Mouse (Mus musculus) urinary bladder, postnatal 4 days (tissue): Measurements from ENCODE around the gene Nr2f2.
A peak's percentile ranks its signal among the peaks of the same experiment; 100 is the strongest.

Experiments used
- DNase-seq, 2 experiments: peaks; one replicate each; pipeline ENCODE4 v3.0.0; 2021 to 2022; ENCODE audit warnings: low spot score in 2 of 2

The Nr2f2 gene

DNA sequence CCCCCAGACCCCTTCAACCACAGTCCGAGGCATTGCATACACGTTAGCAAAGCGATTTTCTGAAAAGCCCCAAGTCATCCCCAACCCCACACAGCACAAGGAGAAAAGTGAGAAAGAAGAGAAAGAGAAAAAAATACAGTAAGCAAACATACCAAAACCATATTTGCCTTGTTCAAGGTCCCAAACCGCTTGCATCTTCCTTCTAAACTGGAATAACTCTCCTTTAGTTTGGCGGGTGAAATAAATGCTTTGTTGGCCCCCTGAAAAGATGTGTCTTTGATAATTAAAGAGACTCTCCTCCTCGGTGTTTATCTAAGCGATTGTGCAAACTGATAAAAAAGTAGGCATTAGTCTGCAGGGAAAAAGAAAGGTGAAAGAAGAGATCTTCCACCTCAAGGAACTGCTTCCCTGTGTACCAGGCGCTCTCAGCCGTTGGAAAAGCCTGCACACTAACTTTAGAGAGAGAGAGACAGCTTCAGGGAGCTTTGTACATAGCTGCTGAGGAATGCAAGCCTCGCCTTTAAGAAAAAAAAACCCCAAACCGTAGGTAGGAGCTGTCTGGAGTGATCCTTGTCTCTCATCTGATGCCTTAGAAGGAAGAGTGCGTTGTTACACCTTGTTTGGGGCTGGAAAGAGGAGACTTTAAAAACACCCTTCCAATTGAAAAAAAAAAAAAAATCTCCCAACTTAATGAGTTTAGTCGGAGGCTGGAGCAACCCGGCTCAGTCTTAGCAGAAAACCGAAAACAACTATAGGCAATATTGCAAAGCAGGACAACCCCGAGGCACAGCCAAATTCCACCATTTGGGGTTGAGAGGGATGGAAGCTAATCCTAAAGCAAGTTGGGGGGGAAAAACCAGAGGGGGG lies at the start of gene Nr2f2:
Gene Nr2f2 (minus strand): TSS at position 795 of the 867 bp plus-strand sequence.
- DNase-seq, result no peak

GRCm38 (mm10) chr7:70414461-70414860 lies 47.9 kb upstream of the Nr2f2 start:
- DNase-seq, result no peak

- no peak for DNase-seq
These were observed 47.1 kb upstream of the Nr2f2 start for GRCm38 (mm10) chr7:70413646-70414045.

DNA sequence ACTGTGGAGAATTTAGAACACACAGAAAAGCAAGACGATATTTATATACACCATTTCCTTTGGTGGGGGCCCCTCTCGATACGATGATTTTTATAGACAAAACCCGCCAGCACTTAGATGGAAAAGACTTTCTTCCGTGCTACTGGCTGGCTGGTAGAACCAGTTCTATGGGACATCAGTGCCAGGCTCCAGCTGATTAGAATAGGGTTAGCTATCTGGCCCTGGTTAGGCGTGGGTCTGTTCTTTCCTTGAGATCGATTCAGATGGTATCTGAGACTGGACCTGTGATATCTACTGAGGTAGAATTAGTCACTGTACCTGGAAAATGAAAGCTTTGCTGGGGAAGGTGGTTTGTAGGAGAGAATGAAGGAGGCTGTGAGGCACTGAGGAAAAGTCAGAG lies 46.4 kb upstream of the Nr2f2 start:
- no peak for DNase-seq

DNA sequence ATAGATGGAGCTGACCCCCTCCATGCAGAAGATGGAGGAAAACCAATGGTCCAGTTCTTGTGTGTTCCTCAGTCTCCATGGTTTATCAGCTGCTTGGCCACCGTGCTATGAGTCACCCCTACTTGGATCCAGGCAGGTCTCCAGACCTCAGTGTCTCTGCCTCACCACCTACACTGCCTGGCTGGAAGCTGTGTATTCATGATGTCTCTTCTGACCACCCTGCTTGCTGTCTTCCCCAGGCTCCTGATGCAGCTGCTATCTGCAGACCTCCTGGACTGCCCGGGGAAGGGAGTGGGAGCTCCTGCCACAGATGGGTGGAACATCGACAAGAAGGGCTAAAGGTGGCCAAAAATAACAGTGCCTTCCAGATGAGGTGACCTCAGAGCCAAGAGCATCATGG lies 43.8 kb upstream of the Nr2f2 start:
- peak in 1 of 2 experiments; percentile 51 for DNase-seq

- no peak for DNase-seq
These were observed 43.4 kb upstream of the Nr2f2 start for GRCm38 (mm10) chr7:70409890-70410289.

DNA sequence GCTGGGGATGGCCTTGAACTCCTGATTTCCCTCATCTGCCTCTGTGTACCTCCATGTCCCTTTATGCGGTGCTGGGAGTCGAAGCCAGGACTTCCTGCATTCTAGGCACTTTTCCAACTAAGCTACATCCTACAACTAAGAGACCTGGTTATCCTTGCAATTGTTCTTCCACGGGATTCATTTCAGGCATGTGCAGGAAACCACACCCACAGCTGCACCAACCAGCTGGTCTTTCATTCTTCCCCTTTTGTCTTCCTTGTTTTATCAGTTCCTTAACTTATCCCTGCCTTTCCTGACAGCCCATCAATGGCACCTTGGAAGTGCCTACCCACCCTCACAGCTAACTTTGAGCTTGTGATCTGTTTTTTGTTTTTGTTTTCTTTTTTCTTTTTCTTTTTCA lies 42.3 kb upstream of the Nr2f2 start:
- DNase-seq, result no peak

GRCm38 (mm10) chr7:70407123-70407522 lies 40.6 kb upstream of the Nr2f2 start:
- DNase-seq, result no peak

DNA sequence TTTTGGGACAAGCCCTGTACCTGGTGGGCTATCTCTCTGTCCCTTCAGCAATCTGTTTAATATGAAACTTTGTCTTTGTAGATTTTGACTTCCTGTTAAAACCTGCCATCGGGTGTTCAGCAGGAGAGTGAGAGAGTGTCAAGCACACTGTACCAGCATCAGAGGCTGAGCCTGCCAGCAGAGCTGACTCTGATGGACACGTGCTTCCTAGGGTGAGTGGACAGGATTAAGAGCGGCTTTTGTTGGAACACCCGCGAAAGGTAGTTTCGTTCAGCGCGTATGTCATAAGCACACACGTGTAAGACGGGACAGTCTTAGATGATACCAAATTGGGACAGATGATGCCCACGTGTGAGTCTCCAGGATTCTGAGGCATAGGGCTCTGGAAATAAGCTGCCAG lies 40.0 kb upstream of the Nr2f2 start:
- DNase-seq, result no peak

DNA sequence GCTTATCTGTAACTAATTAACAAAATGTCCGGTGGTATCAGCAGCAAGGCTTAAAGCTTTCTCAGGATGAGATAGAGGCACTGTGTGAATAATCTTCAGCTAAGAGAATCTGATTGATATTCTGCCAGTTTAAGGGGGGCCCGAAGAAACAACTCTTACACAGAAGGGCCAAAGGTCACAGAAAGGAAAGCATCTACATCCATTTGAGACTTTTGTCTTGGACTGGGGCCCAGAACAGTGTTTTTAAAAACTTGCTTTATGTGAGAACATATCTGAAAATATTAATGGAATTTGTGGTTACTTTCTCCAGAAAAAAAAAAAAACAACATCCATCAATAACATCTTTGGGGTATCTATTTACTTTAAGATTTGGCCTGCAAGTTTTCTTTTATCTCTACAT lies 38.9 kb upstream of the Nr2f2 start:
- DNase-seq, result no peak

- no peak for DNase-seq
These were observed 16.3 kb upstream of the Nr2f2 start for GRCm38 (mm10) chr7:70382828-70383227.

DNA sequence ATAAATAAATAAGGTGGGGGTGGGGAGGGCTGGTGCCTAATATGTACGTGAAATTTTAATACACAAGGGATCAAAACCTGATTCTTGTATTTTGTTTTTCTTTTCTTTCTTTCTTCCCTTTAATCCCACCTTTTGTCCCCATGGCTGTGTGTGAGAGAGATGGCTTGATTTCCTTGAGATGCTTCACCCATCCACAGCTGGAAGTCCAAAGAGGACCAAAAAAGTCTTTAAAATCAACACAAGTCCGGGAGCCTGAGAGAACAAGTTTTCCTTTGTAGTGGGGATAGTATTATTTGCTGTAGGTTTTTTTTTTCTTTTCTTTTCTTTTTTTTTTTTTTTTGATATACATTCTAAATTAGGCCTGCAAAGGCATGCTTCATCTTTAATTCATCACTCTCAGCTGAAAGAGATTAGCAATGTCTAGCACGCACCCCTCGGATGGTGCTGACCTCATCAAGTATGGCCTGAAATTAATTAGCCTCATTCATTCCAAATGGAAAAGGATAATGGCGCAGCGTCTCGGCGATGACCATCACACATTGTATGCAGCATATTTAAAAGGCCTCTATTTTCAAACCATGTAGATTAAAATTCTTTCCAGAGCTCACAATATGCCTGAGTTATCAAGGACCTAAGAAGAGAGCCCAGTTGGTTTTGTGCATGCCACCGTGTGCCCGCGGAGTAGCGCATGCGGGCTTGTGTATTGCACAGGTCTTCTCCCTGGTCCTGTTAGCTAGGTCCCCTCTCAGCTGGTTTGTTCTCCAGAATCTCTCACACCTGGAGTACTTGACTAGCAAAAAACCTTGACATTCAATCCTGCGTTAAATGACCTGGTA lies 15.1 kb upstream of the Nr2f2 start:
- no peak for DNase-seq

DNA sequence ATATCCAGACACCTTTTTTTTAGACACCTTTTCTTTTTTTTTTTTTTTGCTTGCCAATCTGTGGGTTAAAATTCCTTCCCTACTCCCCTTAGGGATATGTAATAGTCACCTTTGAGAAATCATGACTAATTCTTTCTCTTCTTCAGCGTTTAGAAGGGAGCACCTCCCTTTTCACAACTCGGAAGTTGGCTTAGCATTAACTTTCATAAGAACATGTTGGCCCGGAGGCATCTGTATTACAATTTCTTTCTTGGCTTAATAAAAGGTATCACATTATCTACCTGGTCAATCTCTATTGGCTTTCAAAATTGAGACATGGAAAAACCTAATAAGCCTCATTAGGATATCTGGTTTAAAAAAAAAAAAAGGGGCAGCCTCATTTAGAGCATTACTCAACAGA lies 14.4 kb upstream of the Nr2f2 start:
- no peak for DNase-seq

GRCm38 (mm10) chr7:70380246-70380645 lies 13.7 kb upstream of the Nr2f2 start:
- DNase-seq, result no peak

- DNase-seq, result no peak
These were observed 4.2 kb upstream of the Nr2f2 start for GRCm38 (mm10) chr7:70370552-70371262.

DNA sequence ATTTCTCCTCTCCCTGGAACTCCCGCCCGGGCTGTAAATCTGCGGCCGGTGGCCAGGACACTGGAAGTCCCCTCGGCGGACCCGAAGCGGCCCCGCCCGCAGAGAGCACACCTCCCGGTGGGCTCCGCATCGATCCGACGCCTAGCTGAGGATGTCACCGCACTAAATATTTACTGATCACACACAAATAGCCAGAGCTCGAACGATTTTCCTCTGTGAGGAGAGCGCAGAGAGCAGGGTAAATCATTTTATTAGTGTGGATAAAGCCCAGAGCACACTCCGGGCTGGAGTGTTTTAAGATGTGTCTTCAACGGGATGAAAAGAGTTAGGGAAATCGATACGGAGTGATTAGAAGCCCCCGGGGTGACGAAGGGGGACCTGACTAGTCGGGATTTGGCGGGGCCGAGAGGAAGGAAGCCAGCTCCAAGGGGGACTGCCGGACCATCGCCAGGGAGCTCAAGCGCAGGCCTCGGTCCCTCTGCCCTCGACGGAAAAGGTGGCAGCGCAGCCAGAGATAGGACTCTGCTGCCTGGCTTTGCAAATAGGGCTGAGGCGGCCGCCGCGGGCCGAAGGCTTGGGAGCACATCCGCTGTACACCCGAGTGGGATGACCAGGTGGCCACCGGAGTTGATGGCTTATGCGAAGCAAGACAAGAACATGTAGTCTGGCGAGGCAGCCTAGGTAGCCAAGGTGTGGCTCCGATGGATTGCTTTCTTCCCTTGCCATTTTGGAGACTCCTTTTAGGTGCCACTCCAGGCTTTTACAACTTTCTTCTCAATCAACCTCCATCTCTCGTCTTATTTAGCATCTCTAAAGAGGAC lies 3.4 kb upstream of the Nr2f2 start:
- DNase-seq, result peak in 1 of 2 experiments; percentile 27

DNA sequence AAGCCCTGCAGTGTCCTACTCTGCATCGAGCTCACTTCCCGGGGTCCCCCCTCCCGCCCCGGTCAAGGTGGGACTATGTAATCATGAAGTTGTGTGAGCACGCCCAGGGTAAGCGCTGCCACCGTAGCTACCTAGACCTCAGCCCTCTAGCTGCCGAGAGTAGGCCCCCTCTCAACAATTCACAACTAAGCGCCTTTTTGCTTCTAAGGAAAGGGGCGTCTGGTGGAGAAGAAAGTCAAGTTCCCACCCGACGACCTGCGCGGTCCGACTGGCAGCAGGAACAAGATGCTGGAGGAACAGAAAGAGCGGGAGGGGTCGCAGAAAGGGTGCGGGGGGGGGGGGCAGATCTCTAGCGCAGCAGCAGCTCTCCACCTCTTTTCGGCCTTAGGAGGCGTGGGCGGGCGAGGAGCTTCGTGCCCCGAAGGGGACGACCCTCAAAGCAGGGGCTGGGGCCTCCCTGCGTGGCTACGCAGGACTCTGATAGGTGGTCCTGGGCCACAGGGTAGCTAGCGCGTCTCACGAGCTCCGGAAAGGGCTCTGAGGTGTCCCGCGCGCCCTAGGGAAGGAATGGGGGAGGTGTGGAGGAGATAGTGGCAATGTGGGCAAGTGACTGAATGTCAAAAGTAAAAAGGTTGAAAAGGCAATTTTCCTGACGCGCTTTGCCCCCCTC lies 2.7 kb upstream of the Nr2f2 start:
- peak in 1 of 2 experiments; percentile 52 for DNase-seq

DNA sequence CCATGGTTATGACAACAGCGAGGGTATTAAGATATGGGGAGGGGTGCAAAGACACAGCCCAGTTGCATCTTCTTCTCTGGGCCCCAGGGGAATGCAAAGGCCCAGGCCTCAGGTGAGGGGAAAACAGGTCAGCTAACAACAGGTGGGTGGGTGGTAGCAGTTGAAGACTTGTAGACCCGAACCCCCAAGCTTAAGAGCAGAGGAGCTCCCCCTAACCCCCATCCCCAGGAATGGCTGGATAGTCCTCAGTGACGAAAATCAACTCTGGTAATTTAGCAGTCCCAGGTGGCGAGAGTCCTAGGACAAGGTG lies 2.2 kb upstream of the Nr2f2 start:
- no peak for DNase-seq

- DNase-seq, result no peak
These were observed 1.7 kb upstream of the Nr2f2 start for GRCm38 (mm10) chr7:70368268-70368655.

- DNase-seq, result no peak
These were observed 1.2 kb upstream of the Nr2f2 start for GRCm38 (mm10) chr7:70367591-70368267.

- DNase-seq, result no peak
These were observed 217 bp upstream of the Nr2f2 start for GRCm38 (mm10) chr7:70366808-70367095.
